Mouse (Mus musculus) kidney, adult 2 months (tissue): ENCODE measurements around the gene Ssh3.

Source experiments
- CTCF ChIP-seq: fragments of 200-500 bp; conservative IDR thresholded peaks from 2 replicates; pipeline ENCODE4 v1.5.1; 2011; ENCODE audit warnings: low read depth, mild to moderate bottlenecking, control low read depth, low read length, moderate library complexity, mixed read lengths; ENCODE audit not compliant: insufficient read depth, insufficient read length
- POLR2A ChIP-seq: fragments of 200-500 bp; IDR thresholded peaks from one replicate; pipeline ENCODE4 v1.6.1; 2011; ENCODE audit warnings: low read depth, low read length, control low read depth

- TF ChIP-seq POLR2A: no peak
- TF ChIP-seq CTCF: no peak
Observed at GRCm38 (mm10) chr19:4291161-4291560, 22.2 kb upstream of the Ssh3 start.
